Mouse (Mus musculus) heart, postnatal 10 days (tissue): ENCODE data around the gene Lrrc28. TPM values are rescaled to one million over a fixed set of nuclear protein-coding genes. Genes with fewer than 3 reads are reported as not detected.

Source experiments
- DNase-seq, 2 experiments: peaks; one replicate each; pipeline ENCODE4 v3.0.0; 2021
- intact Hi-C: fragments of 180-260 bp; cut with DNase I; formaldehyde crosslinking; loops from one replicate; pipeline ENCODE4 v1.15.1; 2025
- total RNA-seq, 2 experiments: library from RNA; stranded (reverse); gene quantifications; 2 replicates each; pipeline ENCODE4 v1.2.3; 2021

Lrrc28 gene
- total RNA-seq, 2 experiments from 2014 or later: 19.4 to 20.3 TPM

- no peak for DNase-seq
- intact Hi-C loops: no loop called here
Observed at GRCm38 (mm10) chr7:67606250-67606649, 38.8 kb downstream of the Lrrc28 start.

DNA sequence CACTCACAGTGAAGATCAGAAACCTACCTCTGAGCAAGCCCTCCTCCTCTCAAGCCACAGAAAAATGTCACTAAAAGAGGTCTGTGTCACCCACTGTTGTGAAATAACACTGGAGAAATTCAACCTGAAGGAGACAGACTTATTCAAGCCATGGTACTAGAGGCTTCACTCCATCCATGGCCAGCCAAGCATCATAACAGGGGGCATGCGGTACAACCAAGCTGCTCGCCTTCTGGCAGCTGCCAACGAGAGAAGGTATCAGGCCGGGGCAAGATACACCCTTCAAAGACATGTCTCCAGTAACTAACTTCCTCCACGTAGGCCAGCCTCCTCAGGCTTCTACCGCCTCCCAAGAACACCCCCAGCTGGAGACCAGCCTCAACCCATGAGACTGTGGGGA, 40.0 kb downstream of the Lrrc28 start:
- intact Hi-C loops: no loop called here
- no peak for DNase-seq

DNA sequence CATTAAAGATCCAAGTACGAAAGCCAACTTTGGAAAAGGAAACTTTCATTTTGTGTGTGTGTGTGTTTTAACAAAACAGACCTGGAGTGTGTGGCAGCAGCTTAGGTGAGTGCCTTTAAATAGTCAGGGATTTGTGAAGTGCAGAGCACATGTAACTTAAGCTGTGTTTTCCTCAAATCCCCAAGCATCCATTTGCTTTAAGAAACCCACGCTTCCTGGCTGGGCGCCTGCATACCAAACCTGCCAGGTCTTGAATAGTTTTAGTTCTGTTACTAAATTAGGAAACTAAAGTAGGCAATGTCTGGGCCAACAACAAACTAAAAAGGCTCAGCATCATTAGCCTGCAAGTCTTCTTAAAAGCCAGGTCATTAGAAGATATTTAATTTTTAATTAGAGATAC, 47.0 kb downstream of the Lrrc28 start:
- DNase-seq: peak; percentile 65 to 73
- intact Hi-C loops: no loop called here

- intact Hi-C loops: no loop called here
- no peak for DNase-seq
Observed at GRCm38 (mm10) chr7:67596961-67597360, 48.1 kb downstream of the Lrrc28 start.

- intact Hi-C loops: no loop called here
- DNase-seq: no peak
Observed at GRCm38 (mm10) chr7:67596322-67596721, 48.7 kb downstream of the Lrrc28 start.

DNA sequence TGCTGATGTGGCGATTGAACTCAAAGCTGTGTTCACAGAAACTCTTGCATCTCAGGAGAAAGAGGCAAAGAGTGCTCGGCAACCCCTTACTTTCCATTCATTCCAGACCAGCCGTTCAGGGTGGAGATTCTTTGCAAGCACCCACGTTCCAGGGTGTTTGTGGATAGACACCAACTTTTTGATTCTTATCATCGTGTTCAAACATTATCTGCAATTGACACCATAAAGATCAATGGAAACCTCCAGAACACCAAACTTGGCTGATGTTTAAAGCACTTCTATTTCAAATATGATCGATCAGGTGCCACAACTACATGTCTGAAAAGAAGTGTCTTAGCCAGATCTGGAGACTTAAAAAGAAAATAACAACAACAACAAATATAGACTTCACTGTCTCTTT, 51.2 kb downstream of the Lrrc28 start:
- intact Hi-C loops: no loop called here

GRCm38 (mm10) chr7:67592670-67593069, 52.4 kb downstream of the Lrrc28 start:
- intact Hi-C loops: no loop called here
- DNase-seq: no peak

More for the DNA sequence above, 51.2 kb downstream of the Lrrc28 start:
- no peak for DNase-seq

DNA sequence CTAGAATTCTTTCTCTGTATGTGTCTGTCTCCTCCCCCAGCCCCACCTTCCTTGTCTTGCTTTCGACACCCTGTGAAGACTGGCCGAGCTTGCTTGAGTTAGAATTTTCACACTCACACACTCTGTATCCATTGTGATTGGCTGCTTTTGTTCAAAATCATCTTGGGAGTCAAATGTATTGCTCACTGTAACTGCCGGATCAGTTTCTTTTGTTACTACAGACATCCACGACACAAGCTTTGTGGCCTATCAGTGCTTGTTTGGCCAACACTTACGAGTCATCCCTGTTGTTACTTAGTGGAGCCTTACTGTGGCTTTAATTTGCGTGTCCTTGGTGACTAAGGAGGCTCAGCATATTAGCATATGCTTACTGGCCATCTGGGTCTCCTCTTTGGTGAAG, 56.3 kb downstream of the Lrrc28 start:
- no peak for DNase-seq
- intact Hi-C loops: no loop called here

DNA sequence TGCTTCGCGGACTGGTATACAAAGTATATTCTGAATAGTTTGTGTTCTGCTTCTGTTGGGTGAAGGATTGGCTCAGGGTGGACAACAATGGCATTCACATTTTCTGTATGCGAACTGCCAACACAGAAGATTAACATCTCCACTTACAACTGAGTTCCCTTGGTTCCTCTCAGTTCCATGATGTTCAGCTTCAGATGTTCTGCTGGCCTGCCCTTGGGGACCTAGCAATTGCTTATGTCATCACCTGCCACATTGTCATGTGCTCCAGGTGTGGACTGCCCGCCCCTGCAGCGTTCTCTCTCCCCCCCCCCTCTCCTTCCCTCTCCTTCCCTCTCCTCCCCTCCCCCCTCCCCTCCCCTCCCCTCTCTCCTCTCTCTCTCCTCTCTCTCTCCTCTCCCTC, 58.6 kb downstream of the Lrrc28 start:
- DNase-seq: no peak
- intact Hi-C loops: no loop called here

DNA sequence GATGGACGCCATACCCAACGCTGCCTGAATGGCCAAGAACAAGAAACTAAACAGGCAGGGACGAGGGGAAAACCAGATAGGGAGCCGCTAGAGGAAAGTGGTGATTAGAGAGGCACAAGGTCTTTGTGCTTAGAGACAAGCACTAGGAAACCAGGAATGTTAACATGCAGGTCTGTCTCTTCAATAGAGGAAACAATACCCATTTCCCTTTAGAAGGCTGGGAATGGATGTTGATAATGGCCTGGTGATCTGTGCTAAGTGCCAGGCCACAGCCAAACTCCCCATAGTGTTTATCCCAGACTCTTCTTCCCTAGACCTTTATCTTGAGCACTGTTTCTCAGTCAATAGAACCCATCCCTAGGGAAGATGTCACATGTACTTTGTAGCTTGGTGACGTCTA, 61.2 kb downstream of the Lrrc28 start:
- DNase-seq: no peak
- intact Hi-C loops: no loop called here

DNA sequence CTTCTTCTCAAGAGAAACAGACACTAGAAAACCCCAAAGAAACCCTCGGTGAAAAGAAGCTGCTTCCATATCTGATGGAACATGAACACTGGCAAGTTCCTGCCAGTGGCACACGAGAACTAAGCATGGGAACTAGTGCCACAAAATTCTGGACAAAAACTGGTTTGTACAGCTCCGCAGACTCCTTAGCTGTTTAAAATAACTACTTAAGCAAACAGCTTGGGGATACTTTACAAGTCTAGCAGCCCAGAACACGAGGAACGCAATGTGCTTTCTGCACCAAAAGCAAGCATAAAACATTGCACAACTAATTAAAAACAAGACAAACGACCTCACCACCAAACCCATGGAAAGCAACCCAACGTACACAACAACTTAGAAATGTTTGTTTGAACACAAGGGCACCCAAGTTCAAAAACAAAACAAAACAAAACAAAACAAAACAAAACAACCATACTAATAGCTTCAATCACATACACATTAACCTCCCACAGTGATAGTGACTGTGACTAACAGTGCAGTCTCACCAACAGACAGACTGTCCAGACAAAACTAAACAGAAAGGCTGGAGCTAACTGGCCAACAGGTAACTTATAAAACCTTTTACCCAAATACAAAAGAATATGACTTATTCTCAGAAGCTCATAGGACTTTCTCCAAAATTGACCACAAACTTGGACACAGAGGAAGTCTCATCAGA, 66.1 kb downstream of the Lrrc28 start:
- DNase-seq: no peak

GRCm38 (mm10) chr7:67578044-67578443, 67.0 kb downstream of the Lrrc28 start:
- intact Hi-C loops: no loop called here
- DNase-seq: no peak

More for the DNA sequence above, 66.1 kb downstream of the Lrrc28 start:
- intact Hi-C loops: no loop called here

- intact Hi-C loops: no loop called here
- peak; percentile 29 to 42 for DNase-seq
Observed at GRCm38 (mm10) chr7:67566510-67567237, 78.4 kb downstream of the Lrrc28 start.

- intact Hi-C loops: no loop called here
- no peak for DNase-seq
Observed at GRCm38 (mm10) chr7:67565132-67565531, 79.9 kb downstream of the Lrrc28 start.

GRCm38 (mm10) chr7:67562176-67562575, 82.9 kb downstream of the Lrrc28 start:
- intact Hi-C loops: loop anchor here (2.0 kb wide), 1 partner anchor 53 kb away; no protein-coding TSS in a partner anchor
- peak; percentile 83 for DNase-seq

GRCm38 (mm10) chr7:67559486-67559885, 85.6 kb downstream of the Lrrc28 start:
- intact Hi-C loops: no loop called here
- peak; percentile 34 to 37 for DNase-seq

- intact Hi-C loops: no loop called here
- no peak for DNase-seq
Observed at GRCm38 (mm10) chr7:67558230-67558629, 86.8 kb downstream of the Lrrc28 start.

GRCm38 (mm10) chr7:67554863-67555262, 90.2 kb downstream of the Lrrc28 start:
- no peak for DNase-seq
- intact Hi-C loops: no loop called here

DNA sequence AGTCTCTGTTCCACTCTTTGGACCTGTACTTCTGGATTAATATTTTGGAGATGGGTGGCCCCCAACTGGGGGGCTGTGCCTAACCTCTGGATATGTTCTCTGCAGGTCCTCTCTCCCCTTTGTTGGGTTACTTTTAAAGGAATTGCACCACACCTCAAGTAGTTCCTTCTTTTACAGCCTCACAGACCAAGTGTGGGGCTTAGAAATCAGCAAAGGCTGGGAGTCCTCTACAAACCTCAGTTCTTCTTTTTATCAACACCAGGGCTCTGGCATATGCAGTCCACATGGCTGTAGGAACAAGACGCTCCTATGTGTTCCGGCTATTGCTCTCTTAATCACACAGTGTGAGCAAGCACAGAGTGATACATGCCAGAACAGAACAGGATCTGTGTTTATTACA, 93.8 kb downstream of the Lrrc28 start:
- intact Hi-C loops: no loop called here
- no peak for DNase-seq

DNA sequence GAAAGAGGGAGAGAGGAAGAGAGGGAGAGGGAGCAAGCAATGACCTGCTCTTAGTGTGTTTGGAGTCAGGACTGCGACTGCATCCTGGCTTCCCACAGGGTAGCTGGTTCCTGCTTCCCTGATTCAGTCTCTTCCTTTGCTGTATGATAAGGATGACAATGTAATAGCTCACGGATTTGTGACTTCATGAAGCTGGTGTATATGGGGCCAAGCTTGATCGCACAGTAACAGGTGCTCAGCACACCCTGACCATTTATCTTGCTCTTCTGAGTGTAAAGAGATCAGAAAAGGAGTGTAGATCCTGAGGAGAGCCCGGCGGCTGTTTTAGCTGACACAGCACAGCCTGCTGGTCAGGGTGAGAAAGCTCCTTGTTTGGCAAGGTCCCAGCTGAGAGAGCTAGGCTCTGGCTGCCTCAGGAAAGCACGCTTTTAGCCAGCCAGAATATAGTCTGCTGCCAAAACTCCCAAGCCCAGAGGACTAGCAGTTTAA, 96.0 kb downstream of the Lrrc28 start:
- intact Hi-C loops: loop anchor here (1.0 to 5.0 kb wide), 3 partner anchors 72 to 306 kb away; partner anchors contain the start of gene Mef2a

DNA sequence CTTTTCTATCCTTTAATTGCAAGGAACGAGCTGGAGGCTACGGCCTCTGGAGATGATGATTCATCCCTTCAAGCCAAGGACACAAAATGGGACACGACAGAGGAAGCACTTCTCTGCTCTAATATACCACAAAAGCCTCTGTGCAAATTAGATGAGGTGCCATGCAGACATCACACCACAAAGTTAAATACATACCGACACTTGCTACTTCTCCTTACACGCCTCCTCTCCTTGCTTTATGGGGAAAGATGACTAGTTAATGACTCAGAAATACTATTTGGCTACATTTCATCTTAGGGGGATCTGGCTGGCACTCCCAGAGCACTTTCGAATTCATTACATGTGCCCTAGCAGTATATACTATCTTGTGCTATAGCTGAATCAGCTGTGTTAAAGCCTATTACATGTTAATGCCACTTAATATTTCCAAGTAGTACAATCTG, 96.4 kb downstream of the Lrrc28 start:
- DNase-seq: no peak
- intact Hi-C loops: loop anchor here (1.0 to 5.0 kb wide), 3 partner anchors 72 to 305 kb away; partner anchors contain the start of gene Mef2a

More for the DNA sequence above, 96.0 kb downstream of the Lrrc28 start:
- peak; percentile 93 to 94 for DNase-seq

DNA sequence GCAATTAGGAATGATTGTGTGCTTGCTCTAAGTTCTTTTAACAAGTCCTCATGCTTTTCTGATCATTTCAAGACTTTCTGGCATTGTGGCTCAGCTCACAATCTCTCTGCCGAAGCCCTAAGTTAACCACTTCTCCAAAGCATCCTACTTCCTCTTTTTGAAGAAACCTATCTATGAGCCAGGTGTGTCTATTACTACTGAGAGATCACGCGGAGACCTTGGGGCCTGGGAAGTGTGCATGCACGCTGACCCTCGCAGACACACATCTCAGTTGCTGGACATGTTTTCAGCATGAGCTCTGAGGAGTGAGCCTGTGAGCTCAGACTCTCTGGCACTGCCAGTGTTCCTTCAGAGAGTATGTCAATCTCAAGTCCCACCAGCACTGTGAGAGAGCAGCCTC, 98.8 kb downstream of the Lrrc28 start:
- intact Hi-C loops: loop anchor here (5.0 kb wide), 1 partner anchor 174 kb away; the partner anchor contains the start of gene Mef2a

More for the DNA sequence above, 98.8 kb downstream of the Lrrc28 start:
- DNase-seq: no peak
